Mouse (Mus musculus) liver, adult 2 months (tissue): ENCODE results near the gene Capza2.

ENCODE experiments used
- CTCF ChIP-seq: fragments of 200-500 bp; IDR thresholded peaks from 2 replicates; pipeline ENCODE4 v1.5.1; 2011; ENCODE audit warnings: low read depth, low read length, control low read depth
- POLR2A ChIP-seq: fragments of 200-500 bp; IDR thresholded peaks from 2 replicates; pipeline ENCODE4 v1.6.1; 2011; ENCODE audit warnings: low read length, control low read depth; ENCODE audit not compliant: insufficient read depth; ENCODE audit errors: extremely low read depth

DNA sequence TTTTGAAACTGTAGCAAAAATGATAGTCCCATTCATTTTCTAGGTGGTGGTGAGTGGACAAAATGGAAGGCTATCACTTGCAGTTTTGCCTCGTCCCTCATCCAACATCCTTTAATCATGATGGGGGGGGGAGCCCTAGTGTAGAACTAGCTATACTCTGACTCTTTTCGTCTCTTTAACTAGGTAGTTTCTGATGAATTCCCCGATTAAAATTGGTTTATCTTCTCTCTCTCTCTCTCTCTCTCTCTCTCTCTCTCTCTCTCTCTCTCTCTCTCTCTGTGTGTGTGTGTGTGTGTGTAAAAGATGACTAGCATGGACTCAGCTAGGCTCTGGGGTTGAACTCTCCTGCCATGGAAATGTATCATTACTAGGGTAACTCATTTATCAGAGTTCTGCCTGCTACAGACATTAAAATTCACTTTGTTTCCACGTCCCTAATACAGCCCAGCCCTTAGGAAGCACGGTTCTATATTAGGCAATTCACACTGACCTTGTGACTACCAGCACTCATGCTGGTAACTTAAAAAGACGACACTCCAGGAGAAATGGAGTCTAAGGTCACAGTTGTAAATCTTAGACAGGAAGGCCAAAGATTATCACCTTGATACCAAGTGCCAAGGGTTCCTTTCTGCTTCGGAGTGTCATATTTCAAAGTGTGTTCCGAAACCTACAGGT lies 45.9 kb upstream of the Capza2 start:
- TF ChIP-seq POLR2A (no peak), CTCF (no peak)
